Mouse (Mus musculus) lung, adult 18-20 months (tissue): ENCODE measurements around the gene Endou.

Experiments
- DNase-seq, 2 experiments: peaks; one replicate each; pipeline ENCODE4 v3.0.0; 2022; ENCODE audit warnings: mixed read lengths in 2 of 2

The Endou gene

GRCm38 (mm10) chr15:97731111-97731510 lies at the start of gene Endou:
Gene Endou, minus strand, starts transcription at chr15:97731339.
- no peak for DNase-seq

GRCm38 (mm10) chr15:97780611-97781031 lies 49.5 kb upstream of the Endou start:
- DNase-seq = peak in 1 of 2 experiments; percentile 60

GRCm38 (mm10) chr15:97779576-97779975 lies 48.4 kb upstream of the Endou start:
- no peak for DNase-seq

- DNase-seq = peak; percentile 42 to 71
Observed at GRCm38 (mm10) chr15:97778311-97779098, 47.4 kb upstream of the Endou start, which contains the start of gene Slc48a1. Gene Slc48a1, plus strand, starts transcription at chr15:97778520.

GRCm38 (mm10) chr15:97776919-97777318 lies 45.8 kb upstream of the Endou start:
- DNase-seq = no peak

DNA sequence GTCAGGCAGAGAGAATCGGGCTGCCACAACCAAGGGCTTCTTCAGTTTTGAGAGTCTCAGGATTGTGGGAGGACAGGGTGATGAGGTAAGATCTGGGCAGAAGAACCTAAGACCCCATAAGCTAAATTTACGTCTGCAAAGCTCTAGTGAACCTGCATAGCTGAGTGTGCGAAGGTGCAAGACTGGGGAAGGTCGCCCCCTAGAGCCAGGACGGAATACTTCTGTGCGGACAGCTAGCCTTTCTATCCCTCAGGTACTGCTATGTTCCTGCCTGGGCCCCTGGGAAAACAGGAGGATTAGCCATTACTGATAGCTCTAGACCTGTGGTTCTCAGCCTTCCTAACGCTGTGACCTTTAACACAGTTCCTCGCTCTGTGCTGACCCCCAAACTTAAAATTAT lies 45.4 kb upstream of the Endou start:
- DNase-seq = peak; percentile 77 to 85

- peak; percentile 52 to 67 for DNase-seq
Observed at GRCm38 (mm10) chr15:97773961-97774370, 42.8 kb upstream of the Endou start.

DNA sequence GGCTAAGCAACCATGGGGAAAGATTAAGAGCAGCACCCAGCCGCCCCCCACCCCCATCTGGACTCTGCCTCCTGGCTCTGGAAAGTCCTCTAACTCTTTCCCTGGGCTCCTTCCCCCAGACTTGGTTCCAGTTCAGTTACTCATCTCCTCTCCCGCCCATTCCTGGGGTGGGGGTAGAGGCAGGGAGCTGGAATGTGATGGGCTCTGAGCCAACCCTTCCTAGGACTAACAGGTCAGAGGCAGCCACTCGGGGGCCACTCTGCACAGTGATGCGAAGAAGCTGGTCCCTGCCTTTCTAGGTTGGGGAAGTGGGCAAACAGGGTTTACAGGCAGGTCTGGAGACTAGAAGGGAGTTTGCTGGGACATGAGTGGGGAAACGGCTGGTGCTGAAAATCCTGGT lies 42.0 kb upstream of the Endou start:
- peak; percentile 88 to 93 for DNase-seq

DNA sequence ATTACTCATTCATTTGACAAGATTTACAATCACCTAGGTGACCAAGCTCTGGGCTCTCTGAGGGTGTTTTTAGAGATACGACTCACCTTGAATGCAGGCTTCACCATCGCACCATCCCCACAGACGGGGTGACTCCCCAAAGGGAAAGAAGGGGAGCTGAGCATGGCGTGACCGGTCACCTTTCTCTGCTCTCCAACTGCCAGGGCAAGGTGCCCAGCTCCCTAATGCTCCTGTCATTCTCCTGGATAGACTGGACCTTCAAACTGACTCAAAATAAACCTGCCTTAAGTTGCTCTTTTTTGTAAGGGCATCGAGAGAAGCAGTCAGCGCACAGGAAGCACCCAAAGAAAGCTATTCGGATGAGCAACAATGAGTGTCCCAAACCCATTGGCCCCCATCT lies 39.1 kb upstream of the Endou start:
- DNase-seq = no peak

GRCm38 (mm10) chr15:97768192-97768591 lies 37.1 kb upstream of the Endou start:
- peak; percentile 64 to 75 for DNase-seq

DNA sequence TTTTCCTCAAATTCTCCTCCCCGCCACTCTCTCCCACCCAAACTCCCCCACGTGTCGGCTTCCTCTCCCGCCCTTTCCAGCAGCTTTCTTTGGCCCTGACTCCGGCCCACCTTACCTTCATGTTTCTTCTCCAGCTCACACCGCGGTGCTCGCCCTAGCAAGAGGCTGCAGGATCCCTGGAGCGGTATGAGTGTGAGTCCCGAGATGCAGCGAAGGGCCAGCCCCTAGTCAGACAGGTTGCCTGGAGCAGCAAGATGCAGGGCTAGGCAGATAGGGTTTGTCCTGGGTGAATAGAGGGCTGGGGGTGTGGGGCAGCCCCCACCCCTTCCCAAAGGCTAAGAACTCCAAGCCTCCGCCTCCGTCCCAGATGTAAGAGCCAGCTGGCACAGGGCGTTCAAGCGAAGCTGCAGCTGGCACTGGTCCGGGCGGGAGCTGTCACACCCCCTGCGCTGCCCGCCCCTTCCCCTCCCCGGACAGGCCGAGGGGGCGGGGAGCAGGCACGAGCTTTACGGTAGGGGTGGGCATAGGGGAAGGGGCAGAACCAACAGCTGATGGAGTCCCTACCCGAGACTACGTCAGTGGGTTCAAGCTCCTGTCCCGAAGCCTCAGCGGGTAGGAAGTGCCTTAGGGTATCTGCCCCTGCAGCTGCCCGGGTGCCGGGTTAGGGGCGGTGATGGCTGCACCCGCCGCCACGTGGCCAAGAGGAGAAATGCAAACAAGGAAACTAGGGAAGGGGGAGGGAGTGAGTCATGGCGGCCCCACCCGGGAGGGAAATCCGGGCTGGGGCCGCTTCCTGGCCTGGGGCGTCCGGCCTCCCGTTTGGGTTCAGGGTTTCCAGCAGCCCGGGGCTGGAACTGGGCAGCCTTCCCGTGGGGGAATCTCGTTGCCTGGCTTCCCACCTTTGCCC lies 36.4 kb upstream of the Endou start, which contains the start of gene Rapgef3:
Gene Rapgef3, minus strand, starts transcription at position 693 of the 907 bp plus-strand sequence.
- peak; percentile 93 to 94 for DNase-seq

DNA sequence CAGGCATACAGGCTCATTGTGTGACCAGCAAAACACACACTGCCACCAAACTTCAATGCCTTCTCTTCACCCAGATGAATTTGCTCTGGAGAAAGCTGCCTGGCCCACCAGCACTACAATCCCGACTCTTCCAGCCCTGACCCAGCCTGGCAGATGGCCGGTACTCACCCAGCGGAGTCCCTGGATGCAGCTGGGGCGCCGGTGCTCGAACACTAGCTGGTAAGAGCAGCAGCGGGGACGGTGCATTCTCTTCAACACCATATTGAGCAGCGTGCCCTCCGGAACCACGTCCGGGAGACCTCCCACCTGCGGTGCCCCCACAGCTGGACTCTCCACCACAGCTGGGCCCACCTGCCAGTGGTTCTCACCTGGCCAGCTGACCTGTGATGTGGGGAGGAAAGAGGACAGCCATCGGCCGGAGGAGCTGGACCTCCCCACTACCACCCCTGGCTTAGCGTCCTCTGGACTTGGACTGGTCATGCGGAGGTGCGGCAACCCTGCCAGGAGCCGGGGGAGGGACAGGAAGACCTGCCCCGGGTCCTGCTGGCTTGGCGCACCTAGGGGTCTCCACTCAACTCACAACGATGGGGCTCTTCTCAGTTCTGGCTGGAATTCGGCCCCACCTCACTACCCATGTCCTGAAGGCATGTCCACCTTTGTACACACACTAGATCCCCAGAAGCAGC lies 35.6 kb upstream of the Endou start:
- DNase-seq = peak in 1 of 2 experiments; percentile 46

DNA sequence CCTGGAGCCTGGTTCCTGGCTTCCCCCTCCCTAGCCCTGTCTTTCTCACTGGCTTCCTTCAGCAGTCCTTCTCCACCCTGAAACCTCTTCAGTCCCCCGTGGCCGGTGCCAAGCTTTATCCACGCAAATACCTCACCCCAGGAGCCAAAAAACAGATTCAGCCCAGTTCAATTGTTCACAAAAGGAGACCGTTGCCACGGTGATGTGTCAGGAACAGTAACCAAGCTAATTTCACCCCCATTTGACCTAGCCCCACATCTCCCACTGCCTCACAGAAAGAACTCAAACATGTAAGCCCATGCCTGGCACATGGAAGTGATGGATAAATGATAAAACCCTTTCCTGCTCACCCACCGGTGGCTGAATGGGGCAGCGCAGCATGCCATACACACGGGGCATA lies 35.1 kb upstream of the Endou start:
- DNase-seq = peak in 1 of 2 experiments; percentile 60

DNA sequence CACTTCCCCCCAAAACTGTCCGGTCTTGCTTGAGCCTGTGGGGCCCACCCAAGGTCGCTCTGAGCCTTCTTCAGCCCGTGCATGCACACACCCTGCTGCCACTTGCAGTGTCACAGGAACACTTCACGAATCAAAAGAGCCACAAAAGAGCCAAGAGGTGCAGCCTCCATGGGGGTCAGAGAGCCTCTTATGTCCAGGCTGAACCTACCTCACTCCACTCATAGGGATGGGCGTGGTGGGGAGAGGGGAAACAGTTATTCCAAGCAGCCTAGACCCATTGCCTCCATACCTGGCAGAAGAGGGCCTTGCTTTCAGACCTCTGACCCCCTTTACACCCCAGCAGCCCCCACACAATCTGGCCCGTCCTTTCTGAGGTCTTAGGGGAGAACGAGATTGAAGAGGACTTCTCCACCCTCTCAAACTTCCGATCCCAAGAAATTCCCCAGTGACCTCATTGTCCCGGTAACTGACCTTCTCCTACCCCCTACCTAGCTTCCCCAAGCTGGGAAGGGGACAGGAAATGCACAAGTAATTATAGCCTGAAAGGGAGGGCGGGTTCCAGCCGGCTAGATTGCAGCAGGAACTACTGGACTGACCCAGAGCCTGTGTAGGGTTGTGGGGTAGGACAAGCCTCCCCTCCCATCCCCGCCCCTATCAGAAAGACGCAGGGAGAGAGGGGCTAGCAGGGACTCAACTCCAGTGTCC lies 34.1 kb upstream of the Endou start:
- peak; percentile 73 to 78 for DNase-seq

GRCm38 (mm10) chr15:97764532-97764931 lies 33.4 kb upstream of the Endou start:
- DNase-seq = peak in 1 of 2 experiments; percentile 54

DNA sequence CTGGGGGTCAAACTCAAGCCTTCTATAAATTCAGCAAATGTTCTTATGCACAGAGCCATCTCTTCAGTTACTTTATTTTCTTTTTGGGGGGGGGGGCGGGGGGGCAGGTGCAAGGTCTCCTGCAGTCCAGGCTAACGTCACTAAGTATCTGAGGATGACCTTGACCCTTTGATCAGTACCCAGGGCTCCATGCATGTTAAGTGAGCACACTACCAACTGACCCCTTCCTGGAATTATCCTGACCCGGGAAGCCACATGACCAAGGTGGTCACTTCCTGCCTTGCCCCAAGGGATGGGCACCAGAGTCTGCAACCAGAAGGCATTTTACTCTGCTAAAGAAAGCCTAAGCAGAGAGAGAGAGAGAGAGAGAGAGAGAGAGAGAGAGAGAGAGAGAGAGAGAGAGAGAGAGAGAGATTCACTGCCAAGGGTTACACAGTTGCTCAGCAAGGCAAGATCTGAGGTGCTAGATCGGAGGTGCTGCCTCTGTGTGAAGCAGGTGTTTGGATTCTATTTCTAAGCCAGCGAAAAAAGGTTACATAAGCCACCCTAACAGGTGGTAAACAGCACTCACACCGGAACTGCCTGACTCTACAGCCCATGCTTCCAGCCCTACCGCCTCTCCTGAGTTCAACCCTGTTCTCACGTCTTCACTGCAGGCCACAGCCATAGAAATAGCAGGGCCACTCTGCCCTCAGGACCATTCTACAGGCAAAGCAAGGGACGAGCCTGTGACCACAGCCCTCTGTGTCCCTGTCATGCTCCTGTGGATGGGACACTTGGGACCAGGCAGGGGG lies 32.3 kb upstream of the Endou start:
- DNase-seq = no peak

GRCm38 (mm10) chr15:97762733-97763132 lies 31.6 kb upstream of the Endou start:
- peak; percentile 78 to 89 for DNase-seq

- no peak for DNase-seq
Observed at GRCm38 (mm10) chr15:97761438-97761837, 30.3 kb upstream of the Endou start.

- no peak for DNase-seq
Observed at GRCm38 (mm10) chr15:97760952-97761351, 29.8 kb upstream of the Endou start.

GRCm38 (mm10) chr15:97760006-97760405 lies 28.9 kb upstream of the Endou start:
- DNase-seq = no peak

GRCm38 (mm10) chr15:97755361-97755760 lies 24.2 kb upstream of the Endou start:
- DNase-seq = no peak
